Mouse (Mus musculus): ENCODE measurements around the gene Syde2.

- TF ChIP-seq E2F4 (IDR thresholded peaks at IDR 0.05; ENCODE audit: insufficient replicate concordance, low read depth, low read length) (no peak), NELFE (IDR thresholded peaks at IDR 0.05; ENCODE audit: low read depth, low read length) (no peak), MEF2A (IDR thresholded peaks at IDR 0.05; ENCODE audit: borderline replicate concordance, low read depth, low read length) (no peak), ZNF384 (IDR thresholded peaks at IDR 0.05; ENCODE audit: low read depth, low read length) (no peak), PAX5 (IDR thresholded peaks at IDR 0.05; ENCODE audit: low read length) (no peak), CTCF (conservative IDR thresholded peaks at IDR 0.05 in 1 of 2, IDR thresholded peaks at IDR 0.05 in 1 of 2; ENCODE audit: low read depth in 2 of 2, low read length in 2 of 2) (no peak), SIN3A (IDR thresholded peaks at IDR 0.05; ENCODE audit: low read length) (no peak)
Observed at GRCm38 (mm10) chr3:145986317-145987001, 1.2 kb upstream of the Syde2 start.

All from CH12.LX (cell line).